Mouse (Mus musculus): ENCODE data around the gene Ppp1r14a. TPM values are rescaled to one million over a fixed set of nuclear protein-coding genes. Genes with fewer than 3 reads are reported as not detected.
A peak's percentile ranks its signal among the peaks of the same experiment; 100 is the strongest.

Gene Ppp1r14a
- polyA plus RNA-seq (2015; fragmentation: Nextera tagmentation; extraction: Ambion mirVana) = 2.2 and 2.7 TPM in 2 replicates

DNA sequence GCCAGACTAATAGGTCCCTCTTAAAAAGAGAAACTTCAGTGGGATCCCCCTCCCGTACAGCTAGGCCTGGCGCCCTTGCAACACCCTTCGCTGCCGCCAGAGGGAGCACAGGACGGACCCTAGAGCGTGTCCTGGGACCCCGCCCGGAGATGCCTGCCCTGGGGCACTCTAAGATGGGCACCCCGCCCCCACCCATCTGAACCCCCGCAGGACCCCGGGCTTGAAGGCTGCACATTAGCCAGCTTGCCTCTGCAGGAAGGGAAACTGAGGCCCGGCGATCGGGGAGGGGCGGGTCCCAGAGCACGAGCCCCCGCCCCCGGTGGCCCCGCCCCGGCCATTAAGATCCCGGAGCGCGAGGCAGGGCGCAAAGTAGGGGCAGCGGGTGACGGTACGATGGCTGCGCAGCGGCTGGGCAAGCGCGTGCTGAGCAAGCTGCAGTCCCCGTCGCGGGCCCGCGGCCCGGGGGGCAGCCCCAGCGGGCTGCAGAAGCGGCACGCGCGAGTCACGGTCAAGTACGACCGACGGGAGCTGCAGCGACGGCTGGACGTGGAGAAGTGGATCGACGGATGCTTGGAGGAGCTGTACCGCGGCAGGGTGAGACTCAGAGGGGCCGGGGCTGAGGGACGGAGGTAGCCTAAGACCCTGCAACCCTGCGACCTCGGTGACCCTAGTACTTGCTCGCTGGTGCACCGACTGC, at the start of gene Ppp1r14a:
Gene Ppp1r14a (plus strand): TSS at position 367 of the 697 bp plus-strand sequence.
- H3K4me1 ChIP-seq (replicated peaks) = peaks cover 26% of the 10 kb centered on the region
- H3K9ac ChIP-seq = no peak within 1 kb of the TSS; the same call in 1 of the 2 replicates
- no peak within 1 kb of the TSS for H3K27ac ChIP-seq (replicated peaks)
- no peaks in the 10 kb centered on the region for H3K36me3 ChIP-seq (replicated peaks)
- peak within 1 kb of the TSS; percentile 88 for H3K4me2 ChIP-seq
- peak within 1 kb of the TSS; percentile 61 for H3K4me3 ChIP-seq (replicated peaks)
- H3K27me3 ChIP-seq = peaks cover 26% of the 10 kb centered on the region
- H3K9me3 ChIP-seq (replicated peaks) = no peaks in the 10 kb centered on the region
- peak; percentile 63 for ATAC-seq (ENCODE audit: insufficient read depth)
- 2% methylated on average over 59 of the region's 59 CpGs for WGBS (ENCODE audit: insufficient replicate concordance)

DNA sequence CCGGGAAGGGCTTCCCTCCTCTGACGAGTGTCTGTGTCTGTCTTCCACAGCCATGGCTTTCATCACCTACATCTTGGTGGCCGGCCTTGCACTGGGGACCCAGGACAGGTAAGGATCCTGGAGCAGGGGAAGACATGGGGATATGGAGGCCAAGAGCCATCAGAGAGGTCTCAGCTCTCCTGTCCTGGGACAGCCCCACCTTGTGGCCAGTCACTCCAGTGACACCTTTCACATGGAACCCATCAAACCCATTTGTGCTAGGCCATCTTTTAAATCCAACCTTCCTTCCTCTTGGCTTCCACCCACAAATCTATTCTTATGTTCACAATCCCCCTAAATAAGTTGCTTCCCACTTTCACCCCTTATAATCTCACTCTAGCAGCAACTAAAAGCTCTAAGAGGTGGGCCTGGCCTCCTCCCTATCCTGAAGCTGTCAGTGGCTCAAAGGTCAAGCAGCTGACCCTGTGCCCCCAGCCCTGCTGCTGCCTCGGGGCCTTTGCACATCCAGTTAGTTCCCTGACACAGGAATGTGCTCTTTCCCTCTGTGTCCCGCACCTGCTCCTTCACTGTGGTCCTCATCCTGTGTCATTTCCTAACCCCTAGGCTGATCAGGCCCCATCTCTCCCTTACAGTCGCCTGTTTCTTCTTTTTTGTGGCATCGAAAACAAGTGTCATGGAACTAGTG, 44.2 kb upstream of the Ppp1r14a start:
- no peak overlapping the region for H3K9ac ChIP-seq
- no peaks in the 10 kb centered on the region for H3K9me3 ChIP-seq (replicated peaks)
- H3K27ac ChIP-seq (replicated peaks) = no peak overlapping the region
- H3K4me1 ChIP-seq (replicated peaks) = peaks cover 25% of the 10 kb centered on the region
- no peak overlapping the region for H3K4me3 ChIP-seq (replicated peaks)
- H3K27me3 ChIP-seq = no peaks in the 10 kb centered on the region
- no peaks in the 10 kb centered on the region; the same call in 1 of the 2 replicates for H3K36me3 ChIP-seq (replicated peaks)
- 55% methylated on average over 7 of the region's 7 CpGs for WGBS (ENCODE audit: insufficient replicate concordance)
- no peak for ATAC-seq (ENCODE audit: insufficient read depth)
- no peak overlapping the region for H3K4me2 ChIP-seq

DNA sequence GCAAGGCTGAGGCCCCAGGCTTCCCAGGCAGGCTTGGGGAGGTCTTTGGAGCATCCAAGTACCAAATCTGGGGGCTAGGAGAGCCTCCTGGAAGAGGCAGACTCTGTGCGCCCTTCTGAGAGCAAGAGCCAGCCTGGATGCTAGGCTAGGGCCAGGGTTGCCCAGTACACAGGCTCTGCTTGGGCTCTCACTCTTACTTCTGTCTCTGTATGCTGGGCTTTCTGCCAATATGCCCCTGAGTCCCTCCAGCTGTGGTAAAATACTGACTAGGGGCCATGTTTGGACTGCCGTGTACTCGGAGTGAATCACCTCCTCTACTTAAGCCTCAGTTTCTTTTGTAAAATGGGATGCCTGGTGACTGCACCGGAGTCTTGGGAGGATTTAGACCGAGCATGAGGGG, 43.1 kb upstream of the Ppp1r14a start:
- Histone ChIP-seq H3K9me3 (replicated peaks) (no peaks in the 10 kb centered on the region), H3K27me3 (no peaks in the 10 kb centered on the region), H3K4me3 (replicated peaks) (no peak overlapping the region), H3K4me1 (replicated peaks) (peaks cover 25% of the 10 kb centered on the region), H3K36me3 (replicated peaks) (no peaks in the 10 kb centered on the region; the same call in 1 of the 2 replicates), H3K4me2 (no peak overlapping the region), H3K9ac (no peak overlapping the region), H3K27ac (replicated peaks) (no peak overlapping the region)
- 76% methylated on average over 5 of the region's 5 CpGs for WGBS (ENCODE audit: insufficient replicate concordance)
- no peak for ATAC-seq (ENCODE audit: insufficient read depth)

DNA sequence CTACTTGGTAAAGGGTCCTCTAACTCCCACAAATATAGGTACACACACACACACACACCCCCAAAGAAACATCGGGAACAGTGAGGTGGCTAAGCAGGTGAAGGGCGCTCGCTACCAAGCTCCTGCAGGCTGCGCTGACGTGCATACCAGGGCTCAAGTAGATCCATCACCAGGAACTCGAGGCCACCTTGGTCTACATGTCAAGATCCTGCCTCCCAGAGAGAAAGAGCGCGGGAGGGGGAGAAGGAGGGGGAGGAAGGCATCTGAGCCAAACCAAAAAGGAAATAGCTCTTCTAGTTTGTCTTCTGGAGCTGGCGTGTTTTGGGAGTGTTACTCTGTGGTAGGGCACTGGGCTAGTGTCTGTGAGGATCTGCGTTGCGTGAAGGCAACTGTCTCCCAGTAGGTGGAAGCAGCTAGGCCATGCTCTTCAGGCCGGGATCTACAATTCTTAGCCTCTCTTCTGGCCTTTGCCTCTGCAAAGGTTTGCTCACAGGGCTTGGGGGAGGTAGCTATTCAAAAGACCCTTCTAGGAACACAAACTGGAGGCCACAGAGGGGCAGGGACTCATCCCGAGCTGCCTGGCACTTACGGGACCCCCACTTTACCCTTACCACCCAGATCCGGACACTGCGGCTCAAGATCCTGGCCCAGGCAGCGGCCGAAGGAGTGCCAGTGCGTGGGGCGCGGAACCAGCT, 42.3 kb upstream of the Ppp1r14a start:
- no peak overlapping the region for H3K9ac ChIP-seq
- no peak overlapping the region for H3K4me3 ChIP-seq (replicated peaks)
- no peak for ATAC-seq (ENCODE audit: insufficient read depth)
- H3K27ac ChIP-seq (replicated peaks) = no peak overlapping the region
- 75% methylated on average over 21 of the region's 21 CpGs for WGBS (ENCODE audit: insufficient replicate concordance)
- H3K36me3 ChIP-seq (replicated peaks) = no peaks in the 10 kb centered on the region; the same call in 1 of the 2 replicates
- no peaks in the 10 kb centered on the region for H3K9me3 ChIP-seq (replicated peaks)
- peaks cover 29% of the 10 kb centered on the region for H3K4me1 ChIP-seq (replicated peaks)
- no peaks in the 10 kb centered on the region for H3K27me3 ChIP-seq
- H3K4me2 ChIP-seq = no peak overlapping the region

DNA sequence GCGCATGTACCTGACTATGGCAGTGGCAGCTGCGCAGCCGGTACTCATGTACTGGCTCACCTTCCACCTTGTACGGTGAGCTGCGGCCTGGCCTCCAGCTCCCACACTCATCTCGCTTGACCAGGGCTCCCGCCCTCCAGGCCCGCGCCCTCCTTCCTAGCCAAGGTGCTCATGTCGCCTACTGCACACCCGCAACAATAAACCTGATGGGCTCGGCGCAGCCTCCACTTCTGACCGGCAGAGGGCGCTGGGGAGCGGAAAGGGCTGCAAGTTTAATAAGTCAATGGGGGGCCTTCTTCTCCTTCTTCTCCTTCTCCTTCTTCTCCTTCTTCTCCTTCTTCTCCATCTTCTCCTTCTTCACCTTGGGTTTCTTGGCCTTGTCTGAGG, 41.8 kb upstream of the Ppp1r14a start:
- 29% methylated on average over 16 of the region's 16 CpGs for WGBS (ENCODE audit: insufficient replicate concordance)
- no peak overlapping the region for H3K9ac ChIP-seq
- H3K27me3 ChIP-seq = no peaks in the 10 kb centered on the region
- H3K9me3 ChIP-seq (replicated peaks) = no peaks in the 10 kb centered on the region
- peak overlapping the region; percentile 54 for H3K4me3 ChIP-seq (replicated peaks)
- peak; percentile 40; the same call in 1 of the 2 replicates for ATAC-seq (ENCODE audit: insufficient read depth)
- H3K4me1 ChIP-seq (replicated peaks) = peaks cover 29% of the 10 kb centered on the region
- no peaks in the 10 kb centered on the region; the same call in 1 of the 2 replicates for H3K36me3 ChIP-seq (replicated peaks)
- no peak overlapping the region for H3K27ac ChIP-seq (replicated peaks)
- H3K4me2 ChIP-seq = peak overlapping the region; percentile 78

DNA sequence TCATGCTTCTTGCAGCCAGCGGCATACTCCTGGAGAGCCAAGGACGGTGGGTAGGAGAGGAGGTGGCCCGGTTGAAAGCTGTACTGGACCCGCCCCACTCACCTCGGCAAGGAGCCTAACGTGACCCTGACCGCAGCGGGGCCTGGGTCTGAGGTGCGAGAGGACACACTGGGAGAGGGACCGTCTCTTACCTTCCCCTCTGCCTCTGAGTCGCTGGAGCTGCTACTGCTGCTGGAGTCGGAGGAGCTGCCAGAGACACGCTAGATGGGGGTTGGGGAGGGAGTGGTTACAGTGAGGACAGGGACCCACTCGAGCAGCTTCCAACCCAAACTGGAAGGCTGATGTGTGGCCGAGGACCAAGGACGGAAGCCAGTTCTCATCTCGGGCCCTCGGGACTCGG, 41.4 kb upstream of the Ppp1r14a start:
- Histone ChIP-seq H3K27ac (replicated peaks) (no peak overlapping the region), H3K4me1 (replicated peaks) (peaks cover 29% of the 10 kb centered on the region), H3K4me2 (peak overlapping the region; percentile 78), H3K36me3 (replicated peaks) (no peaks in the 10 kb centered on the region; the same call in 1 of the 2 replicates), H3K9ac (0 out of 2 replicates have a peak overlapping the region, but pooled peaks have one; percentile 3), H3K4me3 (replicated peaks) (peak overlapping the region; percentile 54), H3K27me3 (no peaks in the 10 kb centered on the region), H3K9me3 (replicated peaks) (no peaks in the 10 kb centered on the region)
- ATAC-seq (ENCODE audit: insufficient read depth) = peak; percentile 32; the same call in 1 of the 2 replicates
- WGBS (ENCODE audit: insufficient replicate concordance) = 26% methylated on average over 19 of the region's 19 CpGs

DNA sequence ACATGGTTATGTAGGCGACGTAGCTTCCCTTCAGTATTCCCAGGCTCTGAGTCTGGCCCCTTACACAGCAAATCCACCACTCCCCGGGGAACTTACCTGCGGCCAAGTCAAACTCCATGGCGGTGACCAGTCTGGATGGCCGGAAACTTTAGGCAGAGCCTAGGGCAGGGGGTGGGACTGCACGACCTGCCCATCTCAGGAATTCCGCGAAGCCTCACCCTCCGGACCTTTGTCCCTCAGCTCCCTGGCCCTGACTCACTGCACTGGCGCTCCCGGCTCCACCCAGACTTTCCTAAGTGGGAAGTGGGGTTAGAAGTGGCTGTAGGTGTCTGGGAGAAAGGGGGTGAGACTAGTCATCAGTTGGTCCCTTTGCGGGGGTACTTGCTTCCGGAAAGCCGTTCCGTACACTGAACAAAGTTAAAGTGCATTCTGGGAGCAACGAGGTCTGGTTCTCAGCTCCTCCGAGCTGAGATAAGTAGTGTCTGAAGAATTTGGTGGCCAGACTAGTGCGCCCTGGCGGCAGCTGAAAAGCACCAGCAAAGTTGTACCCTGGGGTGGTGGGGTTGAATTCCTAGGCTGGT, 40.8 kb upstream of the Ppp1r14a start, which contains the start of gene 2200002D01Rik:
Gene 2200002D01Rik (minus strand): TSS at position 206 of the 581 bp plus-strand sequence.
- Histone ChIP-seq H3K36me3 (replicated peaks) (no peaks in the 10 kb centered on the region; the same call in 1 of the 2 replicates), H3K27me3 (no peaks in the 10 kb centered on the region), H3K4me3 (replicated peaks) (peak within 1 kb of the TSS; percentile 54), H3K4me1 (replicated peaks) (peaks cover 30% of the 10 kb centered on the region), H3K4me2 (peak within 1 kb of the TSS; percentile 78), H3K27ac (replicated peaks) (no peak within 1 kb of the TSS), H3K9me3 (replicated peaks) (no peaks in the 10 kb centered on the region), H3K9ac (peak within 1 kb of the TSS; percentile 3; the same call in 1 of the 2 replicates)
- WGBS (ENCODE audit: insufficient replicate concordance) = 29% methylated on average over 20 of the region's 20 CpGs
- peak; percentile 20; the same call in 1 of the 2 replicates for ATAC-seq (ENCODE audit: insufficient read depth)

DNA sequence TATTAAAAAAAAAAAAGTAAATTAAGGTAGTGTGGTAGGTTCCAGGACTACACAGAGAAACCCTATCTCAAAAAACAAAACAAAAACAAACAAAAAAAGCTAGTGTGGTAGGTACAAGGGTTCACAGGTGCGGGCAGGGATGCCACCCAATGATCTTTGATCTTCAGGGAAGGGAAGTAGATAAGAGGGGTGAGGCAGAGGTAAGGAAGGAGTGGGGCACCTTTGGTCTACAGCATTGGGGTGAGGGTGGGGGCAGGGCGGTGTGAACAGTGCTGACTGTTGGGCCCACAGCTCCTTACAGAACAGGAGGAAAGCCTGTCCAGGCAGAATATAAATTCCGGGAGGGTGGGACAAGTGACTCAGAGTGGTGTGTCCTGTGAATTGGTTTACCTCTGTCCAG, 37.9 kb upstream of the Ppp1r14a start:
- no peak overlapping the region for H3K4me2 ChIP-seq
- peaks cover 37% of the 10 kb centered on the region for H3K4me1 ChIP-seq (replicated peaks)
- ATAC-seq (ENCODE audit: insufficient read depth) = no peak
- H3K27me3 ChIP-seq = no peaks in the 10 kb centered on the region
- H3K36me3 ChIP-seq (replicated peaks) = no peaks in the 10 kb centered on the region
- H3K9ac ChIP-seq = no peak overlapping the region
- 57% methylated on average over 3 of the region's 3 CpGs for WGBS (ENCODE audit: insufficient replicate concordance)
- no peaks in the 10 kb centered on the region for H3K9me3 ChIP-seq (replicated peaks)
- no peak overlapping the region for H3K27ac ChIP-seq (replicated peaks)
- H3K4me3 ChIP-seq (replicated peaks) = no peak overlapping the region

DNA sequence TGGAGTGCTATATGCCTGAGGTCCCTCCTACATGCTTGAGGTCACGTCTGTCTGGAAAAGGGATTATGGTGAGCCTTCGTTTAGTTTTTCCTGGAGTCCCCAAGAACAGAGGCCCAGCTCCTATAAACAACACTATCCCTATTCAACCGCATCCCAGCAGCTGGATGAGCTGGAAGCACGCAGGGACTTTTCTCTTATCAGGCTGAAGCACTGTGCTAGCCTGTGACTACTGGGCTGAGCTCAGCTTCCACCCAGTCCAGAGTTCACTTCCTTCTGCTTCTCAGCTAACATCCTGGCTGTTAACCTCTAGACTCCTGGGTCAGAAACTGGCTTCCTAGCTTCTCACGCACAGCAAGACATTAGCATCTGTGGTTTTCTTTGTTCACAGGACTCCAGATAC, 35.3 kb upstream of the Ppp1r14a start:
- peaks cover 18% of the 10 kb centered on the region for H3K4me1 ChIP-seq (replicated peaks)
- no peak overlapping the region for H3K4me2 ChIP-seq
- peak; percentile 54; the same call in 1 of the 2 replicates for ATAC-seq (ENCODE audit: insufficient read depth)
- H3K27ac ChIP-seq (replicated peaks) = no peak overlapping the region
- H3K27me3 ChIP-seq = no peaks in the 10 kb centered on the region
- H3K9me3 ChIP-seq (replicated peaks) = no peaks in the 10 kb centered on the region
- H3K36me3 ChIP-seq (replicated peaks) = no peaks in the 10 kb centered on the region
- WGBS (ENCODE audit: insufficient replicate concordance) = 20% methylated on average over 5 of the region's 5 CpGs
- no peak overlapping the region for H3K9ac ChIP-seq
- H3K4me3 ChIP-seq (replicated peaks) = no peak overlapping the region

DNA sequence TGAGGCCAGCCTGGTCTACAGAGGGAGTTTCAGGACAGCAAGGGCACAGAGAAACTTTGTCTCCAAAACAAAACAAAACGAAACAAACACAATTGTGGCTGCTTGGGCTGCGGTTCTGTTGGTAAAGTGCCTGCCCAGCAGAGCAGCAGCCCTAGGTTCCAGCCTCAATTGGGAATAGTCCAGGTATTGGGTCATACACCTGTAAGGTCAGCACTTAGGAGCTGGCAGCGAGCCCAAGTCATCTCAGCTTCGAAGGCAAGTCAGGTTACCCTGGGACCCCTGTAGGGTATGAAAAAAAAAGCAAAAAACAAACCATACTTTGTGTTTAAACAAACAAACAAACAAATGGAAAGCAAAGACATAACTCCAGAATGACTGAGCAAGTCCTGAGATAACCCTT, 33.2 kb upstream of the Ppp1r14a start:
- Histone ChIP-seq H3K9me3 (replicated peaks) (no peaks in the 10 kb centered on the region), H3K4me2 (no peak overlapping the region), H3K27me3 (no peaks in the 10 kb centered on the region), H3K4me1 (replicated peaks) (peaks cover 16% of the 10 kb centered on the region), H3K36me3 (replicated peaks) (no peaks in the 10 kb centered on the region), H3K4me3 (replicated peaks) (no peak overlapping the region), H3K9ac (no peak overlapping the region), H3K27ac (replicated peaks) (no peak overlapping the region)
- 60% methylated on average over 4 of the region's 4 CpGs for WGBS (ENCODE audit: insufficient replicate concordance)
- no peak for ATAC-seq (ENCODE audit: insufficient read depth)
